ENCODE assay signal across 10 mouse cellular contexts in the genomic region with DNA sequence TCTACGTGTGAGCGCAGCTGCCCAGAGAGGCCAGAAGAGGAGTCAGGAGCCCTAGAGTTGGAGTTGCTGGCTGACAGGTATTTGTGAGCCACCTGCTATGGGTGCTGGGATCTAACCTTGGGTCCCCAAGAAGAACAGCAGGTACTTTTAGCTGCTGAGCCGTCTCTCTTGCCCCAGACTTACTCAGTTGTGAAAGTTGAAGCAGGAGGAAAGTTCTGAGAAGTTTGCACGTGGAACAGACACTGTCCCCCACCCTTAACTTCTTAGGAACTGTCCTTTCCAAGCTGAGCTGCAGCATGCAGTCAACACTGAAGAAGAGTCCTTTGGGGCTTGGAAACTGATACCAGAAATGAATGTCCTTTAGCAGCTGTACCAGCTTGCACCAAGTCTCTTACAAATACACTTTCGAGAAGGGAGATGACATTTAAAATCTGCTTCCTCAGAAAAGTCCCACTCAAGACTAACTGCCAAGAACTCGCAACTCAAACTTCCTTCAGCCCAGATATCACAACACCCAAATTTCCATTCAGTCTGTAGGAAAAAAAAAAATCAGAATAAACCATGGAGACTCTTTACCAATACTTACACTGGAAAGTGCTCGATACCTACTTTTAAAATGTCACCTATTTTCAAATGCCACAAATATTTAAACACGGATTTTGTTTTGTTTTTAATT. TPM values are rescaled to one million over a fixed set of nuclear protein-coding genes. Genes with fewer than 3 reads are reported as not detected.
DNase-seq lines count a peak whose midpoint lies in the region; ATAC-seq and TF ChIP-seq lines count a peak whose summit lies in the region.
"Had no signal": no experiment of that assay in that cellular context is flagged by ENCODE, and none has a peak within 500 bp of the region (broad histone marks: within the 10 kb centered on the region; RNA-seq: fewer than 3 reads in every experiment).

No protein-coding gene starts in this region.

- no peak for TF ChIP-seq EP300 in liver, embryonic 14.5 days (IDR thresholded peaks at IDR 0.05; ENCODE audit: low read depth)

- no peak for TF ChIP-seq CTCF in bone marrow macrophage, adult 2 months (IDR thresholded peaks at IDR 0.05; ENCODE audit: low read depth, low read length)
- TF ChIP-seq CTCF in liver, embryonic 14.5 days (IDR thresholded peaks at IDR 0.05; ENCODE audit: low read depth), result no peak

- H3K36me3 ChIP-seq in heart, embryonic 12.5 days, result no peaks in the 10 kb centered on the region
- peaks cover 35% of the 10 kb centered on the region for H3K36me3 ChIP-seq in megakaryocyte, embryonic 14.5 days (replicated peaks; ENCODE audit: low read length)
- H3K36me3 ChIP-seq in liver, embryonic 14.5 days (replicated peaks; ENCODE audit: control insufficient read depth, insufficient read depth, low read depth), result peaks cover 8% of the 10 kb centered on the region

- H3K4me1 ChIP-seq in heart, embryonic 12.5 days (replicated peaks), result peaks cover 42% of the 10 kb centered on the region
- peaks cover 66% of the 10 kb centered on the region for H3K4me1 ChIP-seq in megakaryocyte, embryonic 14.5 days
- H3K4me1 ChIP-seq in bone marrow macrophage, adult 2 months (ENCODE audit: control insufficient read depth, insufficient read depth, low read length), result peaks cover 39% of the 10 kb centered on the region
- peaks cover 57 to 62% of the 10 kb centered on the region in 2 experiments for H3K4me1 ChIP-seq in liver, embryonic 14.5 days (replicated peaks; ENCODE audit: control insufficient read depth in 2 of 2, insufficient read depth in 2 of 2, low read length in 1 of 2)

- H3K27me3 ChIP-seq in heart, embryonic 12.5 days (replicated peaks), result no peaks in the 10 kb centered on the region
- H3K27me3 ChIP-seq in megakaryocyte, embryonic 14.5 days (replicated peaks), result no peaks in the 10 kb centered on the region
- H3K27me3 ChIP-seq in liver, embryonic 14.5 days (ENCODE audit: control insufficient read depth, insufficient read depth, low read length), result no peaks in the 10 kb centered on the region

- 77% methylated on average over 8 of the region's 8 CpGs for WGBS in heart, embryonic 12.5 days
- 48% methylated on average over 8 of the region's 8 CpGs for WGBS in liver, embryonic 14.5 days (ENCODE audit: insufficient replicate concordance)

- H3K27ac ChIP-seq in heart, embryonic 12.5 days (ENCODE audit: poor library complexity, severe bottlenecking), result no peak overlapping the region
- peak overlapping the region; percentile 24; the same call in 1 of the 2 replicates for H3K27ac ChIP-seq in bone marrow macrophage, adult 2 months (ENCODE audit: insufficient read depth, low read depth, low read length)
- peak overlapping the region; percentile 97 for H3K27ac ChIP-seq in liver, embryonic 14.5 days
- H3K27ac ChIP-seq: forebrain, embryonic 10.5 days had no signal

- no peak overlapping the region for H3K4me3 ChIP-seq in heart, embryonic 12.5 days
- H3K4me3 ChIP-seq in megakaryocyte, embryonic 14.5 days (replicated peaks), result peak overlapping the region; percentile 100
- H3K4me3 ChIP-seq in bone marrow macrophage, adult 2 months (ENCODE audit: insufficient read depth, low read length), result peak overlapping the region; percentile 69
- peak overlapping the region; percentile 57 to 96 for H3K4me3 ChIP-seq in liver, embryonic 14.5 days (ENCODE audit: insufficient read depth in 1 of 2, low read depth in 2 of 2, low read length in 2 of 2)

- H3K9ac ChIP-seq in heart, embryonic 12.5 days, result no peak overlapping the region
- H3K9ac ChIP-seq in liver, embryonic 14.5 days (replicated peaks), result peak overlapping the region; percentile 73

- intact Hi-C loops in heart, postnatal 36 days (cut with DNase I), result loop anchor here (5.0 kb wide), 2 partner anchors 40 to 85 kb away; a partner anchor contains a TSS

- no peak for TF ChIP-seq POLR2A in bone marrow macrophage, adult 2 months (IDR thresholded peaks at IDR 0.05; ENCODE audit: borderline replicate concordance, low read depth, low read length)

- peak overlapping the region; percentile 25; the same call in 1 of the 2 replicates for H3K4me2 ChIP-seq in heart, embryonic 12.5 days
- peak overlapping the region; percentile 74 for H3K4me2 ChIP-seq in liver, embryonic 14.5 days (ENCODE audit: low read depth)

- no peaks in the 10 kb centered on the region for H3K9me3 ChIP-seq in heart, embryonic 12.5 days (replicated peaks)
- no peaks in the 10 kb centered on the region; the same call in 1 of the 2 replicates for H3K9me3 ChIP-seq in megakaryocyte, embryonic 14.5 days
- no peaks in the 10 kb centered on the region for H3K9me3 ChIP-seq in liver, embryonic 14.5 days (ENCODE audit: control insufficient read depth, low read length)
- H3K9me3 ChIP-seq: forebrain, embryonic 10.5 days had no signal

- ATAC-seq in heart, embryonic 12.5 days (ENCODE audit: insufficient number of reproducible peaks, low FRiP score), result no peak
- no peak for ATAC-seq in megakaryocyte, adult 5-6 weeks (ENCODE audit: poor library complexity, severe bottlenecking)
- ATAC-seq in liver, embryonic 14.5 days (ENCODE audit: insufficient read depth), result no peak

- DNase-seq in heart, postnatal 36 days, result no peak
- no peak for DNase-seq in liver, embryonic 14.5 days (ENCODE audit: low read depth in 3 of 3, low spot score in 3 of 3)
- no peak for DNase-seq in natural killer cell, adult 2 months (ENCODE audit: low spot score in 2 of 2)
- DNase-seq in lung, postnatal 36 days, result no peak
- DNase-seq: right cerebral cortex, postnatal 25 days had no signal

RNA-seq across cellular contexts. Expression of a gene that starts 2.1 kb away (rescaled TPM):
- polyA plus RNA-seq in heart, embryonic 12.5 days (2016; fragmentation: Nextera tagmentation; extraction: Ambion mirVana), result 22.3 and 24.4 TPM in 2 replicates
- 10 to 100 TPM in 1 of 2 experiments, 1 to 10 TPM in 1; 9.5 to 10.3 TPM for total RNA-seq in heart, postnatal 36 days (2021)
- polyA plus RNA-seq in megakaryocyte, embryonic 14.5 days (2012; ENCODE audit: insufficient read depth, low replicate concordance), result 3.2 TPM in 1 of 2 replicates, not detected in the other
- total RNA-seq in megakaryocyte, adult 5-6 weeks (2015), result 78.2 and 82.1 TPM in 2 replicates
- total RNA-seq in megakaryocyte, adult 5-6 weeks (2017), result 141 and 154 TPM in 2 replicates
- polyA plus RNA-seq in bone marrow macrophage, adult 2 months (2012; ENCODE audit: insufficient read depth, insufficient read length, missing spikeins), result 160 and 169 TPM in 2 replicates
- 15.1 and 20.6 TPM in 2 replicates for polyA plus RNA-seq in liver, embryonic 14.5 days (2012; rRNA removed)
- polyA plus RNA-seq in liver, embryonic 14.5 days (2014; fragmentation: Nextera tagmentation; extraction: Ambion mirVana), result 17.9 and 18.3 TPM in 2 replicates

RNA-seq across cellular contexts. Expression of a gene that starts 28.5 kb away (rescaled TPM):
- polyA plus RNA-seq in heart, embryonic 12.5 days (2016; fragmentation: Nextera tagmentation; extraction: Ambion mirVana), result 563 and 577 TPM in 2 replicates
- total RNA-seq in heart, postnatal 36 days (2021), result 100 to 1,000 TPM; 175 to 183 TPM
- polyA plus RNA-seq in megakaryocyte, embryonic 14.5 days (2012; ENCODE audit: insufficient read depth, low replicate concordance), result 23.8 and 219 TPM in 2 replicates
- 368 and 391 TPM in 2 replicates for total RNA-seq in megakaryocyte, adult 5-6 weeks (2015)
- total RNA-seq in megakaryocyte, adult 5-6 weeks (2017), result 149 and 154 TPM in 2 replicates
- 256 and 349 TPM in 2 replicates for polyA plus RNA-seq in bone marrow macrophage, adult 2 months (2012; ENCODE audit: insufficient read depth, insufficient read length, missing spikeins)
- 176 and 238 TPM in 2 replicates for polyA plus RNA-seq in liver, embryonic 14.5 days (2012; rRNA removed)
- polyA plus RNA-seq in liver, embryonic 14.5 days (2014; fragmentation: Nextera tagmentation; extraction: Ambion mirVana), result 612 and 652 TPM in 2 replicates

RNA-seq across cellular contexts. Expression of a gene that starts 57.9 kb away (rescaled TPM):
- 9.3 and 10.1 TPM in 2 replicates for polyA plus RNA-seq in heart, embryonic 12.5 days (2016; fragmentation: Nextera tagmentation; extraction: Ambion mirVana)
- total RNA-seq in heart, postnatal 36 days (2021), result 10 to 100 TPM; 21.5 to 23.9 TPM
- 8.5 TPM in 2 replicates for polyA plus RNA-seq in megakaryocyte, embryonic 14.5 days (2012; ENCODE audit: insufficient read depth, low replicate concordance)
- total RNA-seq in megakaryocyte, adult 5-6 weeks (2015), result 52.5 and 58.1 TPM in 2 replicates
- 40.7 and 44.6 TPM in 2 replicates for total RNA-seq in megakaryocyte, adult 5-6 weeks (2017)
- polyA plus RNA-seq in bone marrow macrophage, adult 2 months (2012; ENCODE audit: insufficient read depth, insufficient read length, missing spikeins), result 19.6 and 22.9 TPM in 2 replicates
- 3.8 and 5.6 TPM in 2 replicates for polyA plus RNA-seq in liver, embryonic 14.5 days (2012; rRNA removed)
- polyA plus RNA-seq in liver, embryonic 14.5 days (2014; fragmentation: Nextera tagmentation; extraction: Ambion mirVana), result 6.8 and 7.7 TPM in 2 replicates
